Mouse (Mus musculus): ENCODE results near the gene Prn.

- TF ChIP-seq CTCF (IDR thresholded peaks at IDR 0.05; ENCODE audit: low read depth, low read length) (no peak), POLR2A (IDR thresholded peaks at IDR 0.05; ENCODE audit: extremely low read depth, insufficient read depth, low read length) (no peak)
Observed at GRCm38 (mm10) chr2:131945225-131945624, 35.5 kb downstream of the Prn start.

All from liver, adult 2 months (tissue).